Mouse (Mus musculus): ENCODE data around the gene Lrrtm4.

Gene Lrrtm4

GRCm38 (mm10) chr6:80018765-80019164, at the start of gene Lrrtm4:
Gene Lrrtm4, plus strand, starts transcription at chr6:80018877.
- no peak for DNase-seq (ENCODE audit: low read depth)

GRCm38 (mm10) chr6:80019189-80019860, 648 bp downstream of the Lrrtm4 start:
- DNase-seq (ENCODE audit: low read depth) = no peak

GRCm38 (mm10) chr6:80019861-80020230, 1.2 kb downstream of the Lrrtm4 start:
- DNase-seq (ENCODE audit: low read depth) = no peak

GRCm38 (mm10) chr6:80056849-80057248, 38.2 kb downstream of the Lrrtm4 start:
- DNase-seq (ENCODE audit: low read depth) = no peak

- DNase-seq (ENCODE audit: low read depth) = no peak
Measured at GRCm38 (mm10) chr6:80078001-80078400, 59.3 kb downstream of the Lrrtm4 start.

- DNase-seq (ENCODE audit: low read depth) = no peak
Measured at GRCm38 (mm10) chr6:80079290-80079689, 60.6 kb downstream of the Lrrtm4 start.

GRCm38 (mm10) chr6:80094909-80095308, 76.2 kb downstream of the Lrrtm4 start:
- DNase-seq (ENCODE audit: low read depth) = no peak

GRCm38 (mm10) chr6:80105343-80105742, 86.7 kb downstream of the Lrrtm4 start:
- DNase-seq (ENCODE audit: low read depth) = no peak

GRCm38 (mm10) chr6:80105843-80106242, 87.2 kb downstream of the Lrrtm4 start:
- DNase-seq (ENCODE audit: low read depth) = no peak

- DNase-seq (ENCODE audit: low read depth) = no peak
Measured at GRCm38 (mm10) chr6:80126419-80126818, 107.7 kb downstream of the Lrrtm4 start.

- no peak for DNase-seq (ENCODE audit: low read depth)
Measured at GRCm38 (mm10) chr6:80162585-80162984, 143.9 kb downstream of the Lrrtm4 start.

GRCm38 (mm10) chr6:80181916-80182315, 163.2 kb downstream of the Lrrtm4 start:
- DNase-seq (ENCODE audit: low read depth) = no peak

- no peak for DNase-seq (ENCODE audit: low read depth)
Measured at GRCm38 (mm10) chr6:80182353-80182752, 163.7 kb downstream of the Lrrtm4 start.

- no peak for DNase-seq (ENCODE audit: low read depth)
Measured at GRCm38 (mm10) chr6:80185489-80186113, 166.9 kb downstream of the Lrrtm4 start.

GRCm38 (mm10) chr6:80186791-80187190, 168.1 kb downstream of the Lrrtm4 start:
- DNase-seq (ENCODE audit: low read depth) = no peak

GRCm38 (mm10) chr6:80209476-80209875, 190.8 kb downstream of the Lrrtm4 start:
- no peak for DNase-seq (ENCODE audit: low read depth)

GRCm38 (mm10) chr6:80210281-80210680, 191.6 kb downstream of the Lrrtm4 start:
- no peak for DNase-seq (ENCODE audit: low read depth)

GRCm38 (mm10) chr6:80261595-80261994, 242.9 kb downstream of the Lrrtm4 start:
- no peak for DNase-seq (ENCODE audit: low read depth)

GRCm38 (mm10) chr6:80263972-80264371, 245.3 kb downstream of the Lrrtm4 start:
- DNase-seq (ENCODE audit: low read depth) = no peak

- no peak for DNase-seq (ENCODE audit: low read depth)
Measured at GRCm38 (mm10) chr6:80264584-80264983, 245.9 kb downstream of the Lrrtm4 start.

GRCm38 (mm10) chr6:80265746-80266145, 247.1 kb downstream of the Lrrtm4 start:
- DNase-seq (ENCODE audit: low read depth) = no peak

- DNase-seq (ENCODE audit: low read depth) = no peak
Measured at GRCm38 (mm10) chr6:80286968-80287367, 268.3 kb downstream of the Lrrtm4 start.

GRCm38 (mm10) chr6:80301871-80302270, 283.2 kb downstream of the Lrrtm4 start:
- no peak for DNase-seq (ENCODE audit: low read depth)

- DNase-seq (ENCODE audit: low read depth) = no peak
Measured at GRCm38 (mm10) chr6:80303568-80303967, 284.9 kb downstream of the Lrrtm4 start.

Measured in induced T-regulatory cell, adult 2 months (primary cell).